Mouse (Mus musculus): ENCODE data around the gene Apol7e. TPM values are rescaled to one million over a fixed set of nuclear protein-coding genes. Genes with fewer than 3 reads are reported as not detected.

Gene Apol7e
- total RNA-seq (2023), result 87.3 TPM

DNA sequence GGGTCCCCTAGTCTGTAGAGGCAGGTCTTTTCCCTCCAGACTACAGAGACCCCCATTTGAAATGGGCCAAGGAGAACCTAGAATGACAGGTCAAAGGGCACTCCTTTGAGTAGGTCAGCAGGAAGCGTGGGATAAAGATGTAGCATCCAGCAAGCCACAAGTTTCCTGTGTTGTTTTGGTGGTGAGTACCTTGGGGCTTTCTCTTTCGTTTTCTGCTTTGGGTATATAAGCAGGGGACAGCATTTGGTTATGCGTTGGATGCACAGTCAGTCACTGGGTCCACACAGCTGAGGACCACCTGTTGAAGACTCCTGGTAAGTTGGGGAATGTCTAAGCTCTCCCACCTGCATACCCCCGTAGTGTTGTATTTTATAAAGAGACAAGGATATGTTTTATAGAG, at the start of gene Apol7e:
Gene Apol7e, plus strand, starts transcription at position 202 of the 400 bp plus-strand sequence.

GRCm38 (mm10) chr15:77728739-77729138, 30.1 kb downstream of the Apol7e start, which contains the start of gene Apol9b:
Gene Apol9b (plus strand): TSS chr15:77729039.

DNA sequence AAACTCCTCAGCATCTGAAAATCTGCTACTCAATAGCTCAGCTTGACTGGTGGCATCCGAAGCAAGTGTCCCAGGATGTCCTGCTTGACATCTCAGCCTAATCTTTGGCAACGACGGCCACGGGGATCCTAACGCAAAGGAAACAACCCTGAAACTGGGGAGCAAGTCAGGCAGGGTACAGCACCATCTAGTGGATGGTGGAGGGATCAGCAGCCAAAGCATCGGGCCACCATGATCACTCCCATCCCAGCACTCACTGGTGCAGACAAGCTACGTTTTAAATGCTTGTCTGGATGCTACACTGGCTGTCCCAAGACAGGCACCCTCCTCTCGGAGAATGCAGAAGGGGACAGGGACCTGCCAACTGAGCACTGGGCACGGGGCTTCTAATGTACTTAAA, 58.2 kb downstream of the Apol7e start, which contains the start of gene Apol8:
Gene Apol8, minus strand, starts transcription at position 156 of the 400 bp plus-strand sequence.

Other genes with a start within 250 kb of the Apol7e start
- gene Apol10a, start 221.8 kb upstream of the Apol7e start, total RNA-seq (2023), result not detected
- gene Apol11a, start 190.6 kb upstream of the Apol7e start, total RNA-seq (2023), result 2.7 TPM
- gene Apol7c, start 165.5 kb upstream of the Apol7e start, total RNA-seq (2023), result 1.5 TPM
- not detected for gene 1700025B11Rik, start 137.0 kb upstream of the Apol7e start, total RNA-seq (2023)
- 1.3 TPM for gene Apol10b, start 102.7 kb upstream of the Apol7e start, total RNA-seq (2023)
- not detected for gene Gm36245, start 99.6 kb upstream of the Apol7e start, total RNA-seq (2023)
- 8.4 TPM for gene Apol11b, start 55.6 kb upstream of the Apol7e start, total RNA-seq (2023)
- gene Apol9b, start 30.2 kb downstream of the Apol7e start, total RNA-seq (2023), result 4.7 TPM
- 13.4 TPM for gene Apol8, start 58.1 kb downstream of the Apol7e start, total RNA-seq (2023)
- 1,257 TPM for gene Myh9, start 143.3 kb downstream of the Apol7e start, total RNA-seq (2023)
- 92.2 TPM for gene Txn2, start 230.1 kb downstream of the Apol7e start, total RNA-seq (2023)